Mouse (Mus musculus): ENCODE measurements around the gene Pde2a. TPM values are rescaled to one million over a fixed set of nuclear protein-coding genes. Genes with fewer than 3 reads are reported as not detected.
A peak's percentile ranks its signal among the peaks of the same experiment; 100 is the strongest.

The Pde2a gene
- total and polyA plus RNA-seq, 3 experiments: 0.11 to 0.62 TPM; not detected in 1

GRCm38 (mm10) chr7:101414661-101415511 is 6.6 kb upstream of the Pde2a start:
- Histone ChIP-seq H3K27me3 (ENCODE audit: control insufficient read depth in 1 of 2, insufficient read depth in 2 of 2, low read length in 2 of 2) (no peaks in the 10 kb centered on the region), H3K79me2 (ENCODE audit: control insufficient read depth, insufficient read depth, low read length, poor library complexity) (no peaks in the 10 kb centered on the region), H3K4me1 (ENCODE audit: control insufficient read depth in 1 of 2, insufficient read depth in 2 of 2, low read length in 2 of 2) (peaks cover 3 to 11% of the 10 kb centered on the region in 2 experiments; a peak in 3 of 4 replicates), H3K27ac (ENCODE audit: control insufficient read depth, low read depth, low read length) (no peak overlapping the region), H3K9me3 (replicated peaks; ENCODE audit: insufficient read depth, low read length) (no peaks in the 10 kb centered on the region), H3K36me3 (ENCODE audit: control insufficient read depth in 1 of 2, insufficient read depth in 2 of 2, low read length in 2 of 2) (peaks cover 0 to 3% of the 10 kb centered on the region in 2 experiments; a peak in 2 of 4 replicates), H3K4me3 (ENCODE audit: control insufficient read depth in 1 of 2, insufficient read depth in 1 of 2, low read depth in 2 of 2, low read length in 2 of 2) (no peak overlapping the region), H3K9ac (ENCODE audit: control insufficient read depth, low read depth, low read length, poor library complexity, severe bottlenecking) (no peak overlapping the region)
- peak; percentile 74 for DNase-seq (ENCODE audit: low read depth, low spot score)
- TF ChIP-seq GABPA (IDR thresholded peaks at IDR 0.05; ENCODE audit: low read depth, low read length) (no peak), GATA1 (IDR thresholded peaks at IDR 0.05; ENCODE audit: low read depth, low read length) (0 out of 2 replicates have a peak, but pooled peaks have one; percentile 6), SIN3A (IDR thresholded peaks at IDR 0.05; ENCODE audit: low read length) (peak; percentile 58; the same call in 1 of the 2 replicates), MAZ (IDR thresholded peaks at IDR 0.05; ENCODE audit: low read depth, low read length) (peak; percentile 78; the same call in 1 of the 2 replicates), BHLHE40 (IDR thresholded peaks at IDR 0.05; ENCODE audit: borderline replicate concordance, low read depth, low read length) (0 out of 2 replicates have a peak, but pooled peaks have one; percentile 9), RCOR1 (IDR thresholded peaks at IDR 0.05; ENCODE audit: low read depth, low read length) (no peak), TAL1 (IDR thresholded peaks at IDR 0.05; ENCODE audit: low read length) (no peak), POLR2AphosphoS2 (IDR thresholded peaks at IDR 0.05; ENCODE audit: low read length) (no peak), MEF2A (IDR thresholded peaks at IDR 0.05; ENCODE audit: extremely low read depth, insufficient replicate concordance, low read depth, low read length, poor library complexity, severe bottlenecking) (no peak), ELF1 (IDR thresholded peaks at IDR 0.05; ENCODE audit: low read depth, low read length) (no peak), MAX (IDR thresholded peaks at IDR 0.05; ENCODE audit: low read length) (no peak), CTCF (IDR thresholded peaks at IDR 0.05 in 2 of 3, conservative IDR thresholded peaks at IDR 0.05 in 1 of 3; ENCODE audit: control insufficient read depth in 1 of 3, insufficient read depth in 1 of 3, low read depth in 2 of 3, low read length in 3 of 3, poor library complexity in 1 of 3, severe bottlenecking in 1 of 3) (no peak), ETS1 (IDR thresholded peaks at IDR 0.05; ENCODE audit: low read depth, low read length) (peak; percentile 43; the same call in 1 of the 2 replicates), MXI1 (IDR thresholded peaks at IDR 0.05; ENCODE audit: low read depth, low read length) (peak; percentile 36; the same call in 1 of the 2 replicates)

- Histone ChIP-seq H3K27me3 (ENCODE audit: control insufficient read depth in 1 of 2, insufficient read depth in 2 of 2, low read length in 2 of 2) (no peaks in the 10 kb centered on the region), H3K36me3 (ENCODE audit: control insufficient read depth in 1 of 2, insufficient read depth in 2 of 2, low read length in 2 of 2) (peaks cover 0 to 3% of the 10 kb centered on the region in 2 experiments; a peak in 2 of 4 replicates), H3K9me3 (replicated peaks; ENCODE audit: insufficient read depth, low read length) (no peaks in the 10 kb centered on the region), H3K79me2 (ENCODE audit: control insufficient read depth, insufficient read depth, low read length, poor library complexity) (no peaks in the 10 kb centered on the region), H3K27ac (ENCODE audit: control insufficient read depth, low read depth, low read length) (no peak overlapping the region), H3K4me1 (ENCODE audit: control insufficient read depth in 1 of 2, insufficient read depth in 2 of 2, low read length in 2 of 2) (peaks cover 3 to 11% of the 10 kb centered on the region in 2 experiments; a peak in 3 of 4 replicates), H3K9ac (ENCODE audit: control insufficient read depth, low read depth, low read length, poor library complexity, severe bottlenecking) (no peak overlapping the region), H3K4me3 (ENCODE audit: control insufficient read depth in 1 of 2, insufficient read depth in 1 of 2, low read depth in 2 of 2, low read length in 2 of 2) (no peak overlapping the region)
- TF ChIP-seq BHLHE40 (IDR thresholded peaks at IDR 0.05; ENCODE audit: borderline replicate concordance, low read depth, low read length) (no peak), MYB (IDR thresholded peaks at IDR 0.05; ENCODE audit: low read depth, low read length) (no peak), E2F4 (IDR thresholded peaks at IDR 0.05; ENCODE audit: borderline replicate concordance, low read depth, low read length) (no peak), RCOR1 (IDR thresholded peaks at IDR 0.05; ENCODE audit: low read depth, low read length) (no peak), SMC3 (IDR thresholded peaks at IDR 0.05; ENCODE audit: low read depth, low read length) (no peak), ZMIZ1 (IDR thresholded peaks at IDR 0.05; ENCODE audit: low read depth, low read length) (no peak), ZNF384 (IDR thresholded peaks at IDR 0.05; ENCODE audit: low read depth, low read length) (no peak), TBP (IDR thresholded peaks at IDR 0.05; ENCODE audit: low read depth, low read length) (no peak), POLR2AphosphoS5 (IDR thresholded peaks at IDR 0.05; ENCODE audit: borderline replicate concordance, low read depth, low read length) (no peak), MXI1 (IDR thresholded peaks at IDR 0.05; ENCODE audit: low read depth, low read length) (no peak), ZC3H11A (IDR thresholded peaks at IDR 0.05; ENCODE audit: low read depth, low read length) (no peak), HCFC1 (IDR thresholded peaks at IDR 0.05; ENCODE audit: low read depth, low read length) (no peak), GATA1 (IDR thresholded peaks at IDR 0.05; ENCODE audit: low read depth, low read length) (no peak), SIN3A (IDR thresholded peaks at IDR 0.05; ENCODE audit: low read length) (no peak), MAX (IDR thresholded peaks at IDR 0.05; ENCODE audit: low read length) (no peak)
- DNase-seq (ENCODE audit: low read depth, low spot score): no peak
Observed at GRCm38 (mm10) chr7:101415512-101416100, 5.9 kb upstream of the Pde2a start.

Measured in MEL (cell line).